Mouse (Mus musculus): ENCODE data around the gene Igf2bp2.

The Igf2bp2 gene

GRCm38 (mm10) chr16:22043830-22044229, 119.3 kb downstream of the Igf2bp2 start:
- no peak for DNase-seq (ENCODE audit: low read depth, low spot score)

GRCm38 (mm10) chr16:22039978-22040377, 123.1 kb downstream of the Igf2bp2 start:
- no peak for DNase-seq (ENCODE audit: low read depth, low spot score)

GRCm38 (mm10) chr16:22038554-22038953, 124.5 kb downstream of the Igf2bp2 start:
- DNase-seq (ENCODE audit: low read depth, low spot score), result no peak

- no peak for DNase-seq (ENCODE audit: low read depth, low spot score)
These were observed 135.6 kb downstream of the Igf2bp2 start for GRCm38 (mm10) chr16:22027474-22027873.

GRCm38 (mm10) chr16:22022122-22022521, 141.0 kb downstream of the Igf2bp2 start:
- DNase-seq (ENCODE audit: low read depth, low spot score), result no peak

GRCm38 (mm10) chr16:22015569-22015968, 147.5 kb downstream of the Igf2bp2 start:
- DNase-seq (ENCODE audit: low read depth, low spot score), result no peak

GRCm38 (mm10) chr16:22009596-22009995, 153.5 kb downstream of the Igf2bp2 start:
- DNase-seq (ENCODE audit: low read depth, low spot score), result no peak

- DNase-seq (ENCODE audit: low read depth, low spot score), result peak; percentile 100
These were observed 154.0 kb downstream of the Igf2bp2 start, which contains the start of gene Senp2 for GRCm38 (mm10) chr16:22009099-22009584. Gene Senp2, plus strand, starts transcription at chr16:22009484.

Data from retina, postnatal 7 days (tissue).